Mouse (Mus musculus) kidney, embryonic 15.5 days (tissue): ENCODE results near the gene Fbxl2. TPM values are rescaled to one million over a fixed set of nuclear protein-coding genes. Genes with fewer than 3 reads are reported as not detected.

Experiments
- ATAC-seq: fragments of 200-750 bp; cut with Nextera tagmentation; replicated peaks from 2 replicates; pipeline ENCODE4 v1.8.0; 2017; ENCODE audit warnings: moderate TSS enrichment; ENCODE audit not compliant: low FRiP score
- H3K27ac ChIP-seq: fragments of 300-500 bp; sonication (generic); 2 replicates; pipeline ENCODE4 v1.5.1; 2015; ENCODE audit warnings: mild to moderate bottlenecking, inconsistent platforms
- H3K27me3 ChIP-seq: fragments of 300-500 bp; sonication (generic); 2 replicates; pipeline ENCODE4 v1.6.1; 2015; ENCODE audit warnings: inconsistent platforms
- H3K36me3 ChIP-seq: fragments of 300-500 bp; sonication (generic); 2 replicates; pipeline ENCODE4 v1.6.1; 2015; ENCODE audit warnings: inconsistent platforms
- H3K4me1 ChIP-seq: fragments of 300-500 bp; sonication (generic); 2 replicates; pipeline ENCODE4 v1.6.1; 2015; ENCODE audit warnings: inconsistent platforms
- H3K4me2 ChIP-seq: fragments of 300-500 bp; sonication (generic); 2 replicates; pipeline ENCODE4 v1.6.1; 2015; ENCODE audit warnings: moderate library complexity, mild to moderate bottlenecking, inconsistent platforms
- H3K4me3 ChIP-seq: fragments of 300-500 bp; sonication (generic); replicated peaks from 2 replicates; pipeline ENCODE4 v1.5.1; 2015; ENCODE audit warnings: mild to moderate bottlenecking, inconsistent platforms
- H3K9ac ChIP-seq: fragments of 300-500 bp; sonication (generic); 2 replicates; pipeline ENCODE4 v1.6.1; 2015; ENCODE audit warnings: mild to moderate bottlenecking, inconsistent platforms
- H3K9me3 ChIP-seq: fragments of 300-500 bp; sonication (generic); replicated peaks from 2 replicates; pipeline ENCODE4 v1.6.1; 2016; ENCODE audit warnings: inconsistent platforms
- WGBS: fragments of 180-500 bp; shearing (Covaris S2); methylation state at CpG from one replicate; pipeline ENCODE4 v1.1.7; 2015; ENCODE audit warnings: mixed read lengths; 5-methylcytosine and 5-hydroxymethylcytosine counted together
- polyA plus RNA-seq: library from polyadenylated mRNA; unstranded; fragments of >200 nt; fragmentation: Nextera tagmentation; extraction: Ambion mirVana; gene quantifications from 2 replicates; pipeline ENCODE4 v1.2.1, GENCODE M21; 2015

Fbxl2 gene
- polyA plus RNA-seq, 1 experiment from 2014 or later = 5.0 TPM

- Histone ChIP-seq H3K27ac (peak within 1 kb of the TSS; percentile 93), H3K9me3 (no peaks in the 10 kb centered on the region)
- WGBS = under 1% methylated on average over 52 of the region's 86 CpGs
Observed at GRCm38 (mm10) chr9:113930534-113931374, 115.2 kb downstream of the Fbxl2 start, which contains the start of gene Ubp1. Gene Ubp1 (plus strand): TSS chr9:113930934.

GRCm38 (mm10) chr9:113929676-113930075 is 116.3 kb downstream of the Fbxl2 start:
- Histone ChIP-seq H3K36me3 (no peaks in the 10 kb centered on the region), H3K4me1 (peaks cover 30% of the 10 kb centered on the region), H3K4me2 (peak overlapping the region; percentile 67), H3K9ac (no peak overlapping the region), H3K9me3 (no peaks in the 10 kb centered on the region), H3K27me3 (no peaks in the 10 kb centered on the region), H3K4me3 (peak overlapping the region; percentile 97), H3K27ac (no peak overlapping the region)
- no peak for ATAC-seq
- 66% methylated on average over 1 of the region's 1 CpGs for WGBS

More at GRCm38 (mm10) chr9:113930534-113931374, 115.2 kb downstream of the Fbxl2 start, which contains the start of gene Ubp1:
- Histone ChIP-seq H3K4me3 (peak within 1 kb of the TSS; percentile 97), H3K27me3 (no peaks in the 10 kb centered on the region), H3K36me3 (no peaks in the 10 kb centered on the region), H3K9ac (peak within 1 kb of the TSS; percentile 91), H3K4me2 (peak within 1 kb of the TSS; percentile 74), H3K4me1 (peaks cover 39% of the 10 kb centered on the region)
- peak; percentile 98 for ATAC-seq

- H3K4me3 ChIP-seq = no peak overlapping the region
- H3K9me3 ChIP-seq = no peaks in the 10 kb centered on the region
- WGBS = 75% methylated on average over 4 of the region's 4 CpGs
- no peak overlapping the region for H3K27ac ChIP-seq
- ATAC-seq = no peak
- peaks cover 23% of the 10 kb centered on the region for H3K4me1 ChIP-seq
- no peaks in the 10 kb centered on the region for H3K27me3 ChIP-seq
- peaks cover under 1% of the 10 kb centered on the region; the same call in 1 of the 2 replicates for H3K36me3 ChIP-seq
- H3K9ac ChIP-seq = no peak overlapping the region
- H3K4me2 ChIP-seq = no peak overlapping the region
Observed at GRCm38 (mm10) chr9:113928591-113928990, 117.4 kb downstream of the Fbxl2 start.

GRCm38 (mm10) chr9:113924883-113925282 is 121.1 kb downstream of the Fbxl2 start:
- 86% methylated on average over 5 of the region's 5 CpGs for WGBS
- Histone ChIP-seq H3K4me2 (no peak overlapping the region), H3K9me3 (no peaks in the 10 kb centered on the region), H3K4me1 (peaks cover under 1% of the 10 kb centered on the region), H3K4me3 (no peak overlapping the region), H3K27ac (no peak overlapping the region), H3K27me3 (no peaks in the 10 kb centered on the region), H3K9ac (no peak overlapping the region), H3K36me3 (peaks cover 21% of the 10 kb centered on the region)
- no peak for ATAC-seq

GRCm38 (mm10) chr9:113922677-113923076 is 123.3 kb downstream of the Fbxl2 start:
- Histone ChIP-seq H3K9me3 (no peaks in the 10 kb centered on the region), H3K9ac (no peak overlapping the region), H3K27ac (no peak overlapping the region), H3K4me2 (no peak overlapping the region), H3K4me3 (no peak overlapping the region), H3K27me3 (no peaks in the 10 kb centered on the region), H3K4me1 (no peaks in the 10 kb centered on the region), H3K36me3 (peaks cover 27% of the 10 kb centered on the region)
- 94% methylated on average over 5 of the region's 5 CpGs for WGBS
- no peak for ATAC-seq

- Histone ChIP-seq H3K4me3 (no peak overlapping the region), H3K36me3 (peaks cover 60% of the 10 kb centered on the region), H3K9ac (no peak overlapping the region), H3K4me2 (no peak overlapping the region), H3K4me1 (no peaks in the 10 kb centered on the region), H3K27ac (no peak overlapping the region), H3K27me3 (no peaks in the 10 kb centered on the region), H3K9me3 (no peaks in the 10 kb centered on the region)
- WGBS = 93% methylated on average over 5 of the region's 5 CpGs
- no peak for ATAC-seq
Observed at GRCm38 (mm10) chr9:113915789-113916188, 130.2 kb downstream of the Fbxl2 start.

Other genes with a start within 250 kb of the Fbxl2 start
- 35.1 and 37.2 TPM in 2 replicates for gene Ubp1, start 115.3 kb downstream of the Fbxl2 start, polyA plus RNA-seq
- 0.98 and 0.99 TPM in 2 replicates for gene Susd5, start 10.9 kb upstream of the Fbxl2 start, polyA plus RNA-seq